33 mouse cellular contexts compared by ENCODE assay signal in genomic region chr4:148678105-148678504, GRCm38 (mm10). TPM values are rescaled to one million over a fixed set of nuclear protein-coding genes. Genes with fewer than 3 reads are reported as not detected.
DNase-seq lines count a peak whose midpoint lies in the region.
"Had no signal": no experiment of that assay in that cellular context is flagged by ENCODE, and none has a peak within 500 bp of the region (broad histone marks: within the 10 kb centered on the region; RNA-seq: fewer than 3 reads in every experiment).

No protein-coding gene starts in this region.

- peaks cover 40% of the 10 kb centered on the region for H3K4me1 ChIP-seq in brown adipose tissue, adult 24 weeks (ENCODE audit: control insufficient read depth, insufficient read depth, insufficient read length, low read length)

- no peak overlapping the region for H3K4me3 ChIP-seq in brown adipose tissue, adult 24 weeks (ENCODE audit: insufficient read depth, low read depth, low read length)
- H3K4me3 ChIP-seq: embryonic facial prominence, embryonic 12.5 days; embryonic facial prominence, embryonic 15.5 days; gastrocnemius, adult 2 months; heart, embryonic 12.5 days; heart, embryonic 15.5 days had no signal

- peak overlapping the region; percentile 94 for H3K27ac ChIP-seq in brown adipose tissue, adult 24 weeks (replicated peaks; ENCODE audit: low read depth, low read length)
- H3K27ac ChIP-seq: embryonic facial prominence, embryonic 12.5 days; embryonic facial prominence, embryonic 15.5 days; gastrocnemius, adult 2 months; heart, embryonic 15.5 days; hindbrain, embryonic 14.5 days; hindbrain, postnatal 0 days had no signal

- DNase-seq in adrenal gland, adult 2 months, result peak; percentile 61
- DNase-seq in adrenal gland, adult 18-20 months (ENCODE audit: low spot score in 2 of 2), result no peak
- peak; percentile 19 for DNase-seq in embryo, embryonic 10 days (ENCODE audit: low spot score)
- no peak for DNase-seq in embryo, embryonic 11 days
- DNase-seq in kidney, postnatal 14 days, result peak; percentile 14
- no peak for DNase-seq in kidney, postnatal 4 days
- no peak for DNase-seq in gastrocnemius, postnatal 4 days (ENCODE audit: low spot score in 2 of 2)
- DNase-seq: cerebellum, adult 11-12 months; cerebellum, adult 8-10 months; cerebellum, postnatal 10 days; cerebellum, postnatal 36 days; forebrain, postnatal 0 days; gastrocnemius, adult 2 months; gastrocnemius, postnatal 14 days; heart, adult 18-20 months; heart, postnatal 14 days; heart, postnatal 4 days had no signal

RNA-seq across cellular contexts. Expression of gene Gm572, which starts 35.0 kb away (rescaled TPM):
- total RNA-seq in adrenal gland, adult 2 months (2021), result not detected
- polyA plus RNA-seq in adrenal gland, adult 2 months (2012; rRNA removed), result 0.07 TPM in 1 of 2 replicates, not detected in the other
- total RNA-seq in adrenal gland, adult 18-20 months (2021), result not detected
- not detected in 2 replicates for polyA plus RNA-seq in brown adipose tissue, adult 24 weeks (2012; ENCODE audit: insufficient read depth, insufficient read length, missing spikeins)
- total RNA-seq in gastrocnemius, postnatal 4 days (2021), result 1 to 10 TPM; 7.3 to 8.7 TPM
- total RNA-seq: forebrain, postnatal 0 days; hindbrain, postnatal 0 days had no signal
- polyA plus RNA-seq: activated CD4-positive, CD25-positive, alpha-beta regulatory T cell, adult 4 months; cortical plate, adult 2 months; embryonic facial prominence, embryonic 12.5 days; embryonic facial prominence, embryonic 15.5 days; forebrain, embryonic 11.5 days; forebrain, embryonic 14.5 days; forebrain, postnatal 0 days; frontal cortex, adult 2 months; gonadal fat pad, adult 2 months; hindbrain, embryonic 11.5 days; hindbrain, embryonic 14.5 days; hindbrain, postnatal 0 days; inflammation-experienced regulatory T-cells, adult 6 months; intestine, embryonic 16.5 days had no signal

RNA-seq across cellular contexts. Expression of gene Tardbp, which starts 51.3 kb away (rescaled TPM):
- total RNA-seq in adrenal gland, adult 2 months (2021), result 100 to 1,000 TPM; 240 to 255 TPM
- 8.0 and 10.3 TPM in 2 replicates for polyA plus RNA-seq in adrenal gland, adult 2 months (2012; rRNA removed)
- total RNA-seq in adrenal gland, adult 18-20 months (2021), result 100 to 1,000 TPM; 216 to 267 TPM
- 132 and 193 TPM in 2 replicates for polyA plus RNA-seq in brown adipose tissue, adult 24 weeks (2012; ENCODE audit: insufficient read depth, insufficient read length, missing spikeins)
- total RNA-seq in gastrocnemius, postnatal 4 days (2021), result 100 to 1,000 TPM; 200 to 267 TPM

Comparison
In these comparisons a context has a peak if more than half of its experiments do, and no peak if none do; other contexts are left out.
1. DNase-seq: peak in adrenal gland, adult 2 months (single experiment), embryo, embryonic 10 days (single experiment) and kidney, postnatal 14 days (single experiment); none in adrenal gland, adult 18-20 months (0 of 2), embryo, embryonic 11 days (single experiment), kidney, postnatal 4 days (0 of 2) and gastrocnemius, postnatal 4 days (0 of 2).
2. RNA of gene Gm572, which starts 35.0 kb away (total RNA-seq): 7.3 to 8.7 TPM in gastrocnemius, postnatal 4 days; not detected in adrenal gland, adult 18-20 months and not detected in adrenal gland, adult 2 months; every median in the first group is over 4 times any median in the second.